Mouse (Mus musculus): Measurements from ENCODE around the gene Exoc3l.
A peak's percentile ranks its signal among the peaks of the same experiment; 100 is the strongest.
"Not testable (repeated sequence)": the region's sequence is repeated elsewhere in the genome, so short reads cannot be mapped to it uniquely, and the experiment has no call there.

The Exoc3l gene

DNA sequence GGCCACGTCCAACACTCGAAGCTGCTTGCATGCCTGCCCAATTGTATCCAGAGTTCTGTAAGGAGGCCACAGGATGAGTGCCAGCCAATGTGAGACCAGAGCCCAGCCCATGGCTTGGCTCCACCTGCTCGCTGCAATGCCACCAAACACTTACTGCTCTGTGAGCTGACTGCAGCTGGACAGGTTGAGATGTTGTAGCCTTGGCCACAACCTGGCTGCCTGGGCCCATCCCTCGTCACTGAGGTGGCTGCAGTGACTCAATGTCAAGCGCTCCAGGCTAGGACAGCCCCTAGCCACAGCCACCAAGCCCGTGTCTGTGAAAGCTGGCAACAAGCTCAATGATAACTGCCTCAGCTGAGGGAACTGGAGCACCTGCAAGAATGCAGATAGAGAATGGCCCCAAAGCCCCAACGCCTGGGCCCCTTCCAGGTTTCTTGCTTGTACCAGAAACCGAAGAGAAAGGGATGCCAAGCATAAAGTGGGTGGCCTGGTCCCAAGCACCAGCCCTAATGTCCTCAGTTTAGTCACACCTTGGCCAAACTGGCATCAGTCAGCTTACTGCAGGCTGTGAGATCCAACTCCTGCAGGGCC, 17.1 kb upstream of the Exoc3l start:
- no peak for DNase-seq

- no peak for DNase-seq
These were observed 15.8 kb upstream of the Exoc3l start for GRCm38 (mm10) chr8:105311718-105312117.

DNA sequence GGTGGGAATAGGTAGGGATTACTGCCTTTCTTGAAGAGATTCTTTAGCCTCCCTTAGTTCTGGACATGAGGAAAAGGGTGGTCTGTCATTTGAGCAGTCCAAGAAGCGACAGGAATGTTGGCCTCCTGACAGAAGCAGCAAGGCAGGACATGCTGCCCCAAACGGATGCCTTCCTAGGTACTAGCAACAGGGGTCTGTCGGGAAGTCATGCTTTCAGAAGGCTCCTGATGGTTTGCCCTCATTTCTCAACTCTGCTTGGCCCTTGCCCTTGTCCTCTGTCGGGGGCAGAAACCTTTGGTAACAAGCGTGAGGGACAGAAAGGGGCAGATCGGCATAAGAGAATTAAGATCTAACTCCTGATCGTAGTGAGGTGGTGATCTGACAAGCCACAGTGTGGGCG, 14.2 kb upstream of the Exoc3l start:
- no peak for DNase-seq

- no peak for DNase-seq
These were observed 13.4 kb upstream of the Exoc3l start for GRCm38 (mm10) chr8:105309142-105309847.

DNA sequence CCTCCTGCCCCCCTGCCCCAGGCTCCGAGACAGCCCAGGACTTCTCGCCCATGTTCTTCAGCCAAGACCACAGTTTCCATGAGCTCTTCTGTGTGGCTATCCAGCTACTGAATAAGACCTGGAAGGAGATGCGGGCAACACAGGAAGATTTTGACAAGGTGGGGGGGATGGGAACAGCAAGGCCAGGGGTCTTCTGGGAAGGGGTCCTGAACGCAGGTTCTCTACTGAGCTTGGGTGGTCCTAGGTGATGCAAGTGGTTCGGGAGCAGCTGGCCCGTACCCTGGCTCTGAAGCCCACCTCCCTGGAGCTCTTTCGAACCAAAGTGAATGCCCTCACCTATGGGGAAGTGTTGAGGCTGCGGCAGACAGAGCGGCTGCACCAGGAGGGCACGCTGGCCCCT, 12.5 kb upstream of the Exoc3l start:
- no peak for DNase-seq

GRCm38 (mm10) chr8:105307670-105308069, 11.8 kb upstream of the Exoc3l start:
- no peak for DNase-seq

DNA sequence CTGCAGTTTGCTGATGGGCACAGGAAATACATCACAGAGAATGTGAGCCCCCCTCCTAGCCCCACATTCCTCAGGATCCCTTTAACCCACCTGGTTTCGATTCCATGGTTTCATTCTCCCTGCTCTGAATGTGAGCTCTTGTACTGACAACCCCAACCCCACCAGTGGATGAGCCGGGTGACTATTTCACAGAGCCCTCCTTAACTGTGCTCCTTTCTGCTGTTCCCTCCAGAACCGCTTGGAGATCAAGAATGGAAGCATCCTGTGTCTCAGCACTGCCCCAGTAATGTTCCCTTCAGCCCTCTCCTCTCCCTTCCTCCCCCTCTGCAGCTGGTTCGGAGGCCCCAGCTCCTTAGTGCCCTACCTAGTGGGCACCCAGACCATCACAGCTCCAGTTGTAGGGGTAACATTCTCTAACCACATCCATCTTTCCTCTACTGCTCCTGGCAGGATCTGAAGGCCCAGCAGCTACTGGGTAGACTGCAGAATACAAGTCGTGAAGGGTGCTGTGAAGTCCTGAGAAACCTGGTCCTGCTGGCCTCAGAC, 10.3 kb upstream of the Exoc3l start:
- no peak for DNase-seq

- DNase-seq: peak; percentile 61
These were observed 9.6 kb upstream of the Exoc3l start, which contains the start of gene Elmo3 for GRCm38 (mm10) chr8:105305211-105306145. Gene Elmo3 (plus strand): TSS chr8:105305601.

GRCm38 (mm10) chr8:105304325-105305210, 8.7 kb upstream of the Exoc3l start:
- no peak for DNase-seq

GRCm38 (mm10) chr8:105303874-105304273, 8.0 kb upstream of the Exoc3l start:
- no peak for DNase-seq

DNA sequence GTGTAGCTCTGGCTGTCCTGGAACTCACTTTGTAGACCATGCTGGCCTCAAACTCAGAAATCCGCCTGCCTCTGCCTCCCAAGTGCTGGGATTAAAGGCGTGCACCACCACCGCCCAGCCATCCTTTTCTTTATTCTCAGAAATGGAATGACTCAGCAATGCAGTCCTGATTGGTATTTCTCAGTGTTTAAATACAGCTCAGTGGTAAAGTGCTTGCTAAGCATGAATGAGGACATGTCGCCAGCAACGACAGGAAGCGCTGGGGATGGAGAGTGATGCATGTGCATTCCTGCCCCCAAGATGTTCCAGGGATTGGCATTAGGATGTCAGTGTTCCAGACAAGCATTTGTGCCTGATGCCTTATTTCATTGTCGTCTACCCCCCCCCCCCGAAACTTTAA, 7.5 kb upstream of the Exoc3l start:
- no peak for DNase-seq

- DNase-seq: no peak
These were observed 4.1 kb upstream of the Exoc3l start for GRCm38 (mm10) chr8:105299962-105300361.

GRCm38 (mm10) chr8:105298351-105299252, 2.7 kb upstream of the Exoc3l start:
- no peak for DNase-seq

- DNase-seq: peak; percentile 95
These were observed 1.8 kb upstream of the Exoc3l start, which contains the start of gene E2f4 for GRCm38 (mm10) chr8:105297511-105298192. Gene E2f4 (plus strand): TSS chr8:105297663.

GRCm38 (mm10) chr8:105295256-105295655, 645 bp downstream of the Exoc3l start:
- DNase-seq: no peak

DNA sequence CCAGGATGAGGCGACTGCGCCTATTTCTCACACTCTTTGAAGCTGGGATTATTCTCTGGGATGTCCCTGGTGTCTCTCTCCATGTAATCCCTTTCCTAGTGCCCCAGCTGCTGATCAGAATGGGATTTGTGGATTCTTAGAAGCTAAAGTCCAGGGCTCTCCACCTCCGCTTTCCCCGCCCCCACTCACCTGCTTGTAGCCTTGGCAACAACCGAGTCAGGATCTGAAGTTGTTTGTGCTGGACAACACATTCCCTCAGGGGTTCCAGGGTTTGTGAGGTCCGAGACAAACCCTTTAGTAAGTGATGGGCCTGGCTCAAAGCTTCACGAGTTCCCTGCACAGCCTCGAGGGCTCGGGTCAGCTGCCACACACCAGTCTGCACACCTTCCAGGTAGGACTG, 1.1 kb downstream of the Exoc3l start:
- no peak for DNase-seq

- DNase-seq: no peak
These were observed 2.5 kb downstream of the Exoc3l start for GRCm38 (mm10) chr8:105293405-105293804.

DNA sequence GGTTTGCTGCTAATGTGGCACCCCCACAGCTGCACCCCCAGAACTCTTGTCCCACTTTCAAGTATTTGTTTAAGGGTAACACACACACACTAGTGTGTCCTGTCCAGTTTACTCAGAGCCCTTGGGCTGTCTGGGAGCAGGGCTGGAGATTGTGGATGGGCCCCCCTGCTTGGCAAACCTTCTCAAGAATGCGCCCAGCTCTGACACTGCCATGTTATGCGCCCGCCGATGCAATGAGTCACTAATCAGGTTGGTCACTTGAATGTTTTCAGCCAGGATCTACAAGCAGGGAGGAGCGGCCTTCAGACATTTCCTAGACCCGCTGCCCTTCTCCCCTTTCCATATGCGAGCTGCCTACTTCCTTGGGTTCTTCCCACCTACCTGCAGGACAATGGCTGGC, 3.4 kb downstream of the Exoc3l start:
- DNase-seq: no peak

DNA sequence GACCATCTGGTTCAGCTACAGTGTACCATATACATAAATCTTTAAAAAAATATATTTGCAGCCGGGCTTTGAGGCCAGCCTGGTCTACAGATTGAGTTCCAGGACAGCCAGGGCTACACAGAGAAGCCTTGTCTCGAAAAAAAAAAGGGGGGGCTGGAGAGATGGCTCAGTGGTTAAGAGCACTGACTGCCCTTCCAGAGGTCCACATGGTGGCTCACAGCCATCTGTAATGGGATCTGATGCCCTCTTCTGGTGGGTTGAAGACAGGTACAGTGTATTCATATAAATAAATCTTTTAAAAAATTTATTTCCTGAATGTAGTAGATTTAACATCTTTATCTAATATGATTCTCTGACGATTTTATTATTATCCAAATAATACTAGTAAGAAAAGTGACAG, 4.1 kb downstream of the Exoc3l start:
- DNase-seq: not testable (repeated sequence)

DNA sequence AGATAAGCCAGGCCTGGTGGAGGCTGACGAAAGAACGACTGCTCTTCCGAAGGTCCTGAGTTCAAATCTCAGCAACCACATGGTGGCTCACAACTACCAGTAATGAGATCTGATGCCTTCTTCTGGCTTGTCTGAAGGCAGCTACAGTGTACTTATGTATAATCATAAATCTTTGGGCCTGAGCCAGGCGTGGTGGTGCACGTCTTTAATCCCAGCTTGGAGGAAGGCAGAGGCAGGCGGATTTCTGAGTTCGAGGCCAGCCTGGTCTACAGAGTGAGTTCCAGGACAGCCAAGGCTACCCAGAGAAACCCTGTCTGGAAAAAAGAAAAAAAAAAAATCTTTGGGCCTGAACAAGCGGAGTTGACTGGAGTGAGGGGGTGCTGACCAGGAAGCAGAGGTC, 4.5 kb downstream of the Exoc3l start:
- DNase-seq: not testable (repeated sequence)
